Mouse (Mus musculus) forebrain, embryonic 11.5 days (tissue): ENCODE measurements at regions not wholly inside any gene's neighbourhood (a gene's known extent, or its start where the extent isn't known, plus 50 kb on each side); places are given as distances from the start of the nearest gene placed in this dataset.

Experiments
- ATAC-seq: fragments of 200-750 bp; cut with Nextera tagmentation; replicated peaks from 2 replicates; pipeline ENCODE4 v1.8.0; 2017; ENCODE audit warnings: moderate TSS enrichment; ENCODE audit not compliant: low FRiP score
- DNase-seq: peaks from one replicate; pipeline ENCODE4 v3.0.0-alpha.2; 2017; ENCODE audit warnings: low spot score
- H3K27ac ChIP-seq: fragments of 300-500 bp; sonication (generic); 2 replicates; pipeline ENCODE4 v1.5.1; 2014; ENCODE audit warnings: low read depth, low read length
- H3K27me3 ChIP-seq: fragments of 300-500 bp; sonication (generic); 2 replicates; pipeline ENCODE4 v1.6.1; 2014; ENCODE audit warnings: mild to moderate bottlenecking, low read length, mixed read lengths; ENCODE audit not compliant: control insufficient read depth, insufficient read depth
- H3K36me3 ChIP-seq: fragments of 300-500 bp; sonication (generic); 2 replicates; pipeline ENCODE4 v1.6.1; 2014; ENCODE audit warnings: mild to moderate bottlenecking, low read length, moderate library complexity, mixed read lengths; ENCODE audit not compliant: control insufficient read depth, insufficient read depth
- H3K4me1 ChIP-seq: fragments of 300-500 bp; sonication (generic); replicated peaks from 2 replicates; pipeline ENCODE4 v1.6.1; 2014; ENCODE audit warnings: low read length, mixed read lengths; ENCODE audit not compliant: control insufficient read depth, insufficient read depth
- H3K4me2 ChIP-seq: fragments of 300-500 bp; sonication (generic); 2 replicates; pipeline ENCODE4 v1.6.1; 2014; ENCODE audit warnings: low read depth, mild to moderate bottlenecking, low read length, moderate library complexity, mixed read lengths; ENCODE audit not compliant: severe bottlenecking
- H3K4me3 ChIP-seq: fragments of 300-500 bp; sonication (generic); 2 replicates; pipeline ENCODE4 v1.5.1; 2014; ENCODE audit warnings: low read depth, low read length
- H3K9ac ChIP-seq: fragments of 300-500 bp; sonication (generic); 2 replicates; pipeline ENCODE4 v1.6.1; 2014; ENCODE audit warnings: low read length
- H3K9me3 ChIP-seq: fragments of 300-500 bp; sonication (generic); 2 replicates; pipeline ENCODE4 v1.6.1; 2016; ENCODE audit warnings: low read length, mixed read lengths; ENCODE audit not compliant: control insufficient read depth
- WGBS: fragments of 180-500 bp; shearing (Covaris S2); extraction: QIAGEN DNeasy Blood & Tissue Kit; methylation state at CpG from one replicate; pipeline ENCODE4 v1.1.7; 2014; 5-methylcytosine and 5-hydroxymethylcytosine counted together

DNA sequence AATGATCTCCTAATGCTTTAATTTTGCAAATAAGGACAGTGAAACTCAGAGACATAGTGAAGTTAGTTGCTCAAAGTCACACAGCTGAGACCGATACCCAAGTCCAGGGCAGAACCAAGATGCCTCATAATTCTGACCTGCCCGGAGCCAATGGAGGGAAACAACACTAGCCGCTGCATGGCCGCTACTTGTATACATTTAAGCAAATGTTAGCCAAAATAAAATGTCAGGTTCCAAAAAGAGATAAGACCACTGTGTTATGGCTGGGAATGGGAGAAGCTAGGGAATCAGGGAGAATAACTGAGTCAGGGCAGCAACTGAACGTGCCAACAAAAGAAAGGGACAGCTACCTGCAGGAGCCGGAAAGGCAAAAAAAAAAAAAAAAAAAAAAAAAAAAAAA, 97.4 kb downstream of the Dad1 start:
- DNase-seq (no peak), ATAC-seq (no peak)
- no peaks in the 10 kb centered on the region for H3K36me3 ChIP-seq
- H3K9ac ChIP-seq: no peak overlapping the region
- 89% methylated on average over 6 of the region's 6 CpGs for WGBS
- H3K4me3 ChIP-seq: no peak overlapping the region
- H3K27me3 ChIP-seq: no peaks in the 10 kb centered on the region
- H3K9me3 ChIP-seq: no peaks in the 10 kb centered on the region
- no peak overlapping the region for H3K27ac ChIP-seq
- H3K4me2 ChIP-seq: no peak overlapping the region
- no peaks in the 10 kb centered on the region for H3K4me1 ChIP-seq

DNA sequence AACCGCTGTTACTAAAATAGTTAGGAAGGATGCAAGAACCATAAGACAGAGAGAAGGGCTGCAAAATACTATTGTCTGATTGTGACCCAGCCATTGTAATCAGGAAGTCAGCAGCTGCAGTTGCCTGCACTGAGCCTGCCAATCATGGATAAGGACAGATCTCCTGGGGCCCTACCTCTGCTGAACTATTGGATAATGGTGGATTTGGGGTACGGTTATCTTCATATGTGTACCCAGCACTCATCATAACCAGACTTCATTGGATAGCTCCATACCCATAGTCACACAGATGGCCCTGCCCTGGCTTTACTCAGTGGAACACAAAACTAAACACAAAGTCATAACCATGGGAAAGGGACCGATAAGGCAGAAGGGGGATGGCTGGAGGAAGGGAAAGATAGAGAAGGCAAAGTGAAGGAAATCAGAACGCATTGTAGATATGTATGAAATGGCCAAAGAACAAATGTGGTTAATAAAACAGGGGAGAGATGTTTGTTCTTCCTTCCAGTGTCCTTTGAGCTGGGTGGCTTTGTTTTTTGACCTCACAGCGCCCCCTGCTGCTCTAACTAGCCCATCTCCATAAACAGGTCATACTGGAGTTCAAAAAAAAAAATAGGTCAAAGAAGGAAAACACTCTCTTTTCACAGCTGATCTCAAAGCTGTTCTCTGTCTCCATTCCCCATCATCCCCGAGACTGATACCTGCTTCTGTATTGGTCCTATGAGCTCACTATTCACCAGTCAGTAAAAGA, 101.2 kb downstream of the Dad1 start:
- DNase-seq (peak; percentile 81), ATAC-seq (0 out of 2 replicates have a peak, but pooled peaks have one; percentile 24)
- no peaks in the 10 kb centered on the region for H3K4me1 ChIP-seq
- no peaks in the 10 kb centered on the region for H3K27me3 ChIP-seq
- H3K9me3 ChIP-seq: no peaks in the 10 kb centered on the region
- 53% methylated on average over 6 of the region's 6 CpGs for WGBS
- H3K27ac ChIP-seq: no peak overlapping the region
- H3K36me3 ChIP-seq: no peaks in the 10 kb centered on the region
- H3K4me2 ChIP-seq: no peak overlapping the region
- no peak overlapping the region for H3K9ac ChIP-seq
- no peak overlapping the region for H3K4me3 ChIP-seq

DNA sequence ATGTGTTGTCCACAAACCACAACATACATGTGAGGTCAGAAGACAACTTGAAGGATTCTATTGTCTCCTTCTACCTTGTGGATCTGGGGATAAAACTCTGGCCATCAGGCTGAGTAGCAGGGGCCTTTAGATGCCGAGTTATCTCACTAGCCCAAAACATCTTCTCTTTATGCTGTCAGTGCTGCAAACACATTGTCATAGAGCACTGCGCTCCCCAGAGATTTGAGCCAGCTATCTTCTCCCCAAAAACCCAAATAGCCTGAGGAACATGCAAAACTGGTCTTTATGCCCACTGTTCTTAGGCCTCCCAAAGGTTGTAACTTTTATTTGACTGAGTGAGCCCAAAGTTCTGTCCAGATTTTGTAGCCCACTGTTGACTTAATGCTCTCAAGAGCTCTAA, 102.0 kb downstream of the Dad1 start:
- H3K4me2 ChIP-seq: no peak overlapping the region
- no peaks in the 10 kb centered on the region for H3K27me3 ChIP-seq
- H3K9me3 ChIP-seq: no peaks in the 10 kb centered on the region
- H3K27ac ChIP-seq: no peak overlapping the region
- H3K4me1 ChIP-seq: no peaks in the 10 kb centered on the region
- DNase-seq (no peak), ATAC-seq (no peak)
- 92% methylated on average over 2 of the region's 2 CpGs for WGBS
- no peaks in the 10 kb centered on the region for H3K36me3 ChIP-seq
- H3K4me3 ChIP-seq: no peak overlapping the region
- H3K9ac ChIP-seq: no peak overlapping the region

DNA sequence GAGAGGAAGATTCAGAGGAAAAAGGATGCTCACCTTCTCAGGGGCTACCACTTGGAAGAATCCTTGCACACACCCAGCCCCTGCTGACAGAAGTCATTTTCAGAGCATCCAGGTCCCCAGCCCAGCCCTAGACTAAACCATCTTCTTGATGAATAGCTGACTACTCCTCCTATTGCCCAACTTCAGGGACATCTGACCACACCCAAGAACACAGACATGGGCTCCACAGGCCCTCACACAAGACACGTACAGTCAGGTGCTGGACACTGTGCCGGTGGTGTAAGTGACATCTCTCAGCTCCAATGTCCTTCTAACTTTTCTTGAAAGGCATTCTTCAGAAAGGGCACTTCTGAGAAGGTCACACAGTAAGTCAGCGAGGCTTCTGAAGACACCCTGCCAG, 102.6 kb downstream of the Dad1 start:
- H3K27ac ChIP-seq: no peak overlapping the region
- no peaks in the 10 kb centered on the region for H3K9me3 ChIP-seq
- no peak for DNase-seq
- no peaks in the 10 kb centered on the region; the same call in 1 of the 2 replicates for H3K4me1 ChIP-seq
- WGBS: 85% methylated on average over 3 of the region's 3 CpGs
- no peak overlapping the region for H3K4me3 ChIP-seq
- no peak overlapping the region for H3K9ac ChIP-seq
- no peak overlapping the region for H3K4me2 ChIP-seq
- no peaks in the 10 kb centered on the region for H3K27me3 ChIP-seq
- H3K36me3 ChIP-seq: no peaks in the 10 kb centered on the region
- no peak for ATAC-seq

DNA sequence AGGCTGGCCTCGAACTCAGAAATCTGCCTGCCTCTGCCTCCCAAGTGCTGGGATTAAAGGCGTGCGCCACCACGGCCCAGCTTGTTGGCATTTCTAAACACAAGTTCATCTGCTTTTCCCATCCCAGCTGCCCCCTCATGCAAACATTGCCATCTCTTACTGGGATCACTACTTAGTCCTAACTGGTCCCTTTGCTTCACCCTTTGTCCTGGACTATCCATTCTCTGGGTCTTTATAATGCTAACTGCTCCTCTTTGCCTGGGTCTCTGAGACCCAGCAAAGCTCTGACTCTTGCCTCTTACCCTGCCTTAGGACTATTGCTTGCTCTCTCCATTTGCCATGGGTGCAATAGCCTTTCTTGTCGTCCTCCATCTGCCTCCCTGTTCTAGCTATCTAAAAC, 103.7 kb downstream of the Dad1 start:
- DNase-seq: no peak
- ATAC-seq: no peak
- 89% methylated on average over 5 of the region's 5 CpGs for WGBS
- Histone ChIP-seq H3K4me2 (no peak overlapping the region), H3K27ac (no peak overlapping the region), H3K9me3 (no peaks in the 10 kb centered on the region), H3K4me3 (no peak overlapping the region), H3K4me1 (no peaks in the 10 kb centered on the region; the same call in 1 of the 2 replicates), H3K36me3 (no peaks in the 10 kb centered on the region), H3K27me3 (no peaks in the 10 kb centered on the region), H3K9ac (no peak overlapping the region)

DNA sequence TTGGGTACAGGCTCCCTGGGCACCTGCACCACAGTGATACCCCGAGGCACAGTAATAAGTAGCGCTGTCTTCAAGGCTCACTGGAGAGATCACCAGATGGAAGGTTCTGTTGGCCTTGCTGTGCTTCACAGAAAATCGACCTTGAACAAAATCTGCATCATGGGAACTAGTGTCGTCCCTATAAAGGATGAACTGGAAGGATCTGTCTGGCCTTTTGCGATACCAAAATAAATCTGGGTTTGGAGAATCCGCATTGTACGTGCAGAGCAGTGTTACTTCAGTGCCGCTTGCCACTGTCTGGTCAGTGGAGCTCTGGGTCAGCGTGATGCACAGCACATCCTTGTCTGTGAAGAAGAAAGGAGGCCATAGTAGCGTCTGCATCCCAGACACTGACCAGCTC, 105.3 kb downstream of the Dad1 start:
- Histone ChIP-seq H3K4me1 (no peaks in the 10 kb centered on the region; the same call in 1 of the 2 replicates), H3K36me3 (no peaks in the 10 kb centered on the region), H3K27ac (no peak overlapping the region), H3K27me3 (no peaks in the 10 kb centered on the region), H3K9me3 (no peaks in the 10 kb centered on the region), H3K4me2 (no peak overlapping the region), H3K9ac (no peak overlapping the region), H3K4me3 (no peak overlapping the region)
- WGBS: 93% methylated on average over 10 of the region's 10 CpGs
- DNase-seq: no peak
- ATAC-seq: no peak

DNA sequence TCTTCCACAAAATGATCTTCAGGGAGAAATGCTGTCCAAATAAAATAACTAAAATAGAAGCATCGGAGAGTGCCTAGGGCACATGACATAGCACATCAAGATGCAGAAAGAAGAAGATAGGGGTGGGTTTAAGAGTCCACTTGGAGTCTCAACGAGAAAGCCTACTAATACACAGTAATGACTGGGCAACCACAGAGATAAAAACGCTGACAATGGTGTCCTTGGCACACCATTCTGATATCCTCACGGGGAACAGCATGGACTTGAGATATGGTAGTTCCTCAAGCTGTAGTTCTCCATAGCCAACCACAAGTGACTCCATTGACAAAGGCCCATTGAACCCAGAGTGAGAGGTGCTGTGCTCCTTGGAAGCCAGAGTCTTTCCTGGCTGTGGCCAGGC, 105.8 kb downstream of the Dad1 start:
- WGBS: 93% methylated on average over 4 of the region's 4 CpGs
- H3K4me2 ChIP-seq: no peak overlapping the region
- no peak overlapping the region for H3K27ac ChIP-seq
- ATAC-seq (no peak), DNase-seq (no peak)
- no peaks in the 10 kb centered on the region for H3K36me3 ChIP-seq
- no peak overlapping the region for H3K9ac ChIP-seq
- H3K27me3 ChIP-seq: no peaks in the 10 kb centered on the region
- no peak overlapping the region for H3K4me3 ChIP-seq
- no peaks in the 10 kb centered on the region; the same call in 1 of the 2 replicates for H3K4me1 ChIP-seq
- no peaks in the 10 kb centered on the region for H3K9me3 ChIP-seq

DNA sequence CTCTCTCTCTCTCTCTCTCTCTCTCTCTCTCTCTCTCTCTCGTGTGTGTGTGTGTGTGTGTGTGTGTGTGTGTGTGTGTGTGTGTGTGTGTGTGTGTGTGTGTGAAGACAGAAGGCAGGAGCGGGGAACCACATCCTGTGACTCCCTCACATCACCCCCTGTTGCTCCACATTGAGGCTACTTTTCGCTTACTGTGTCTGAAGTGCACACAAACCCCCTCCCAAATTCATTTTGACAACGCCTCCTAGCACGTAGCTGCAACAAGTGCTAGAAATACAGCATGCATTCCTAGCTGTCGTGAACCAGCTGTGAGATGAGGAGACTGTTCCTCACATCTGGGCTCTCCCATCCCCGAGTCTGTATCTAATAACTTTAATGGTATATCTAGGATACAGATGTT, 106.4 kb downstream of the Dad1 start:
- no peak for ATAC-seq
- H3K4me3 ChIP-seq: no peak overlapping the region
- H3K27me3 ChIP-seq: no peaks in the 10 kb centered on the region
- whole genome bisulfite sequencing: 82% methylated on average over 6 of the region's 7 CpGs
- H3K4me1 ChIP-seq: no peaks in the 10 kb centered on the region; the same call in 1 of the 2 replicates
- no peak overlapping the region for H3K27ac ChIP-seq
- no peak overlapping the region for H3K4me2 ChIP-seq
- no peak for DNase-seq
- H3K9me3 ChIP-seq: no peaks in the 10 kb centered on the region
- H3K36me3 ChIP-seq: no peaks in the 10 kb centered on the region
- H3K9ac ChIP-seq: no peak overlapping the region
